Mouse (Mus musculus) retina, postnatal 7 days (tissue): ENCODE measurements around the gene Dnm2.
"Not testable (repeated sequence)": the region's sequence is repeated elsewhere in the genome, so short reads cannot be mapped to it uniquely, and the experiment has no call there.

Source experiments
- DNase-seq: peaks from one replicate; pipeline ENCODE4 v3.0.0-alpha.2; 2012; ENCODE audit warnings: low read depth, low spot score

Gene Dnm2

GRCm38 (mm10) chr9:21456246-21456929, 31.7 kb downstream of the Dnm2 start:
- no peak for DNase-seq

GRCm38 (mm10) chr9:21456930-21457634, 32.4 kb downstream of the Dnm2 start:
- DNase-seq, result no peak

GRCm38 (mm10) chr9:21458821-21459220, 34.1 kb downstream of the Dnm2 start:
- DNase-seq, result no peak

GRCm38 (mm10) chr9:21460400-21460940, 35.8 kb downstream of the Dnm2 start:
- DNase-seq, result no peak

- peak; percentile 17 for DNase-seq
These were observed 38.5 kb downstream of the Dnm2 start for GRCm38 (mm10) chr9:21463138-21463590.

- DNase-seq, result no peak
These were observed 39.3 kb downstream of the Dnm2 start for GRCm38 (mm10) chr9:21463766-21464564.

GRCm38 (mm10) chr9:21464565-21464928, 39.8 kb downstream of the Dnm2 start:
- DNase-seq, result not testable (repeated sequence)

- no peak for DNase-seq
These were observed 44.6 kb downstream of the Dnm2 start for GRCm38 (mm10) chr9:21469032-21470024.

GRCm38 (mm10) chr9:21472913-21473312, 48.2 kb downstream of the Dnm2 start:
- DNase-seq, result no peak

- DNase-seq, result no peak
These were observed 53.0 kb downstream of the Dnm2 start for GRCm38 (mm10) chr9:21477707-21478106.

GRCm38 (mm10) chr9:21484065-21484464, 59.4 kb downstream of the Dnm2 start:
- no peak for DNase-seq

GRCm38 (mm10) chr9:21488246-21488645, 63.5 kb downstream of the Dnm2 start:
- not testable (repeated sequence) for DNase-seq

- DNase-seq, result no peak
These were observed 66.0 kb downstream of the Dnm2 start for GRCm38 (mm10) chr9:21490696-21491095.

- no peak for DNase-seq
These were observed 69.2 kb downstream of the Dnm2 start for GRCm38 (mm10) chr9:21493907-21494306.

GRCm38 (mm10) chr9:21494726-21495125, 70.0 kb downstream of the Dnm2 start:
- DNase-seq, result no peak

GRCm38 (mm10) chr9:21496308-21497049, 71.8 kb downstream of the Dnm2 start:
- no peak for DNase-seq

GRCm38 (mm10) chr9:21497050-21497542, 72.4 kb downstream of the Dnm2 start:
- no peak for DNase-seq

GRCm38 (mm10) chr9:21497664-21498063, 73.0 kb downstream of the Dnm2 start:
- DNase-seq, result no peak

- no peak for DNase-seq
These were observed 73.7 kb downstream of the Dnm2 start for GRCm38 (mm10) chr9:21498284-21498902.
